Mouse (Mus musculus) skeletal muscle tissue, adult 2 months (tissue): Measurements from ENCODE around the gene Dip2c.

Experiments used
- DNase-seq: peaks from one replicate; pipeline ENCODE4 v3.0.0-alpha.2; 2012; ENCODE audit warnings: low read depth, low spot score

Gene Dip2c

DNA sequence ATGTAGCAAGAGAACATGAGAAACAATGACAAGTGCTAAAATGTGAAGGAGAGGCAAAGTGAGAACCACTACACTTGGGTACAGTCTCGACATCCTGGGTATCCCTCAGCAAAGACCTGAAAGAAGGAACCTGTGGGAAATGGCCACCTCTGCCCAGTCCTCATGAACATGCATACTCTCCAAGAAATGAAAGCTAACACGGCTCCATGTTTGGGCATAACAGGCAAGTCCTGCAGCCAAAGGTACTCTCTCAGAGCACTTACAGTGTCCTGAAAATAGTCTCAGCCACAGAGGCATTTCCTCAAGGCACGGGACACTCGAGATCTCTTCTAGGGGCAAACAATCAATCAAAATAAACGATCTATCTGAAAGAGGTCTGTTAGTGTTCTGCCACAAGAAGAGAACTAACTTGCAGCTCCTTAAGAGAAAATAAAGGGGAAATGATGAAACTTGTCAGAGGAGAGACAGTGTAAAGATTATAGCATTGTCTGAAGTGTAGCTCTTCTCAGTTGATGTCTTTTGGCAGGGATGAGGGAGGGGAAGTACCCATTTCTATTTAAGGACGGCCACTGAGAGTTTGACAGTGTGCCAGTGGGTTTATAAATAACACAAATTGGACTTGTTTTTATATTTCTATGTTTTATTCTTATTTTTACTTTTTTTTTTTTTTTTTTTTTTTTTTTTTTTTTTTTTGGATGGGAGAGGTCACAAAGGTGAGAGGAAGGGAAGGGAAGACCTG, 228.0 kb downstream of the Dip2c start:
- DNase-seq: peak; percentile 45

DNA sequence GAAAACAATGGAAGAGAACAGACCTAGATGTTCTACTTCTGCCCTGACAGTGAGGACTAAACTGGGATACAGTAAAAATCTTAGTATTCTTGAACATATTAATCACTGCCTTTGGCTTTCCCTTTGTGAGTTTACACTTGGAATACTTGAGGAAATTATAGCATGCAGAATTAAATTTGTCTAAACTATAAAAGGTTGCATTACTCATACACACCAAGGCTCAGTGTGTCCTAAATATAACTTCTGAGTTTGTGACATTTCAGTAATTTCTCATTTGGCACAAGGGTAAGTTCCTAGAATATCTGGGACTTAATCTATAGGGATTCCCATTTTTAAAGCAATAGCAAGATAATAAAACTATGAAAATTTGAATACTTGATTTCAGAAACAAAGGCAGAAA, 262.2 kb downstream of the Dip2c start:
- DNase-seq: no peak

DNA sequence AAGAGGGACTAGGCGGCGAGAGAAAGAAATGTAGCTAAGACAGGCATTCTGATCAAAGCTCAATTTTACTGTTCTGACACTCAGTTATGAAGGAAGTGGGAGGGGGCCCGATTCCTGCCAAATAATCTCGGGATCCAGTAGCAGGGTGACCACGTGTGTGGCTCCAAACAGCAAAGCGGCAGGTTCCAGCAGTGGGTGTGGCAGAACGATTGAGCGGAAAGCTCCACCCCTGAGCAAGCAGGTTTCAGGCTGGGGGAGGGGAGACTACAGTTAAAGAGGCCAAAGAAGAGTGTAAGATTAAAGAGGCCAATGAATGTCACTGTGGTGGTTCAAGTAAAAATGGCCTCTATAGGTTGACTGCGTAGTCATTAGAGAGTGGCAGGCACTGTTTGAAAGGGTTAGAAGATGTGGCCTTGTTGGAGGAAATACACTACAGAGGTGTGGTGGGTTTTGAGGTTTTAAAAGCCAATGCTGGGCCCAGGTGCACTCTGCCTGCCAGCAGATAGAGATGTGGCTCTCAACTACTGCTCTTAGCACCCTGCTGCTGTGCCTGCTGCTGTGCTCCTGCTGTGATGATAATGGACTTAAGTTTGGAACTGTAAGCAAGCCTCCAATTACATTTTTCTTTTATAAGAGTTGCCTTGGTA, 271.5 kb downstream of the Dip2c start:
- DNase-seq: no peak

DNA sequence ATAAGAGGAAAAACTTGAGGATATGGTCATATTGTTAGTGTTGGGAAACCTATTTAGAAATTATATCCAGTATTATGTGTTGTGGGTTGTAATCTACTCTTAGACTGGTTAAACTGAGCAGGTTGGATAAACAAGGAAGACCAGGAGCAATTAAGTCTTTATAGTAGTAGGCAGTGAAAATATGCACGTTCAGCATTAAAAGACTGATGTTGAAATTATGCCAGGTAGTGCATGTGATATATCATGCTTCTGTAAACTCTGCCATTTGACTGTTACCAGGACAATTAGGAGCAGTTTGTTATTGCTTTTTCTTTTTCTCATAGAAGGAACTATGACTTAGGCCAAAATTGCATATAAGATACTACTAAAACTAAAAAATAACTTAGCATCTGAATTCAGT, 285.8 kb downstream of the Dip2c start:
- no peak for DNase-seq

DNA sequence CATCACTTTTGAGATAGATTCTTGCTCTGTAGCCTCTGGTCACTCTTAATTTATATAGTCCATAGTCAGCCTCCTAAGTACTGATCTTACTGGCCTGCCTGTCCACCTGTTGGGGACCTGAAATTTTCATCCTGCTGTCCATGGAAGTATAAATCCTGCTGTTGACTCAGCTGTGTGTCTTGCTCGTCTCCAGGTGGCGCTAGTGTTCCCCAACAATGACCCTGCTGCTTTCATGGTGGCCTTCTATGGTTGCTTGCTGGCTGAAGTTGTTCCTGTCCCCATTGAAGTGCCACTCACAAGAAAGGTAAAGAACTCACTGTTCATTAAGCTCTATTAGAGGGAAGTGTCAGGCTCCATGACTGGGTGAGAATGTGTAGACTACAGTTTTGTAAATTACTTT, 286.6 kb downstream of the Dip2c start:
- no peak for DNase-seq

DNA sequence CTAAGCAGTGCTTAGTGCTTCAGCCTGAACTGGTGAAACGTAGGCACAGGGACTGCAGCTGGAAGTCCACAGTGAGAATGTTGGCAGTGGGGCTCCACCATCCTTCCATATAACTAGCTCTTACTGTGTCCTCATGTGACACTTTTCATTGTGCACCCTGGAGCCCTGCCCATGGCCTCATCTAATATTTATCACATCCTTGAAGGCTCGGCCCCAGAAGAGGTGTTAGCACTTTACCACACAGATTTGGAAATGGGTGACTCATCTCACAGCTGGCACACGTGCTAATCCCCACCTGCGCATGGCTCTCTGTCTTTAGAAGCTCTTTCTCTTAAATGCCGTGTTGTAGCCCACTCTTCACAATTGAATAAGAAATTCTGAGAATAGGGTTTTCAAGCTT, 292.5 kb downstream of the Dip2c start:
- no peak for DNase-seq

DNA sequence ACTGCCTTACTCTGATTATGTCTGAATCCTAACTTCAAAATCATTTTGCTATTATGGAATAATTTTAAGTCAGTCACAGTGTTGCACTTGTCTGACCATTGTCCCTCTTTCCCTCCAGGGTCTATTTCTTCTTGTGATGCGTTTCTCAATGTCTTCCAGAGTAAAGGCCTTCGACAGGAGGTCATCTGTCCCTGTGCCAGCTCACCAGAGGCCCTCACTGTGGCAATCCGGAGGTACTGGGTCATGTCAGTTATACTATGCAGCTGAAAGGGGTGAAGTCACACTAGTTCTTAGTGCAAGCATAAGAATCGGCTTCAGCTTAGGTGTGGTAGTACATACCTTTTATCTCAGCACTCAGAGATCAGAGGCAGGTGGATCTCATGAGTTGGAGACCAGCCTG, 300.4 kb downstream of the Dip2c start:
- no peak for DNase-seq

DNA sequence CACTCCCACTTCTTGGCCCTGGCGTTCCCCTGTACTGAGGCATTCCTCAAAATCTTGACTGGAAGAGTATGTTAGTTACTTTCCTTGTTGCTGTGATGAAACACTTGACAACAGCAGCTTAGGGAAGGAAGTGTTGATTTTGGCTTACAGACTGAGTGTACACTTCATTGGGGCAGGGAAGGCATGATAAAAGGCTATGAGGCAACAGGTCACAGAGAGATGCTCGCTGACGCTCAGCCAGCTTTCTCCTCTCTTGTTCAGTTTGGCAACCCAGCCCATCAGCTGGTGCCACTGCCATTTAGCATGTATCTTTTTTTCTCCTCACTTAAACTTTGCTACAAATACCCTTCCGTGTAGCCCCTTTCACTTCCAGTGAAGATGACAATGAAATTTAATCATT, 302.1 kb downstream of the Dip2c start:
- peak; percentile 7 for DNase-seq

DNA sequence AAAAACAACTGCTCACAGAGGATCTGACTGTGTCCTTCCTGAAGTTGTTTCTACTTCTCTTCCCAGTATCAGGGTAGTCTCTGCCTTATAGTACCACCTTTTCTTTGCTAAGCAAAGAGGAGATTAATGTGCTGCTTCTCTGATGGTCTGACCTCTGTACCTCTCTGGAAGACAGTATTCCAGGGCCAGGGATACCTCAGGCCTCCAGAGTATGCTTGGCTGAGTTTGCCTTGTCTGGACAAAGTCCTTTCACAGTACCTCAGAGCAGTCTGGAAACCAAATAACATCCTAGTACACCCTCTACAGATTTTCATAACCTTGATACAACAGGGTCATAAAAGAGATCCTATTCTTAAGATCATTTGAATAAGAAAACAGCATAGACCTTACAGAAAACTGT, 305.5 kb downstream of the Dip2c start:
- no peak for DNase-seq

DNA sequence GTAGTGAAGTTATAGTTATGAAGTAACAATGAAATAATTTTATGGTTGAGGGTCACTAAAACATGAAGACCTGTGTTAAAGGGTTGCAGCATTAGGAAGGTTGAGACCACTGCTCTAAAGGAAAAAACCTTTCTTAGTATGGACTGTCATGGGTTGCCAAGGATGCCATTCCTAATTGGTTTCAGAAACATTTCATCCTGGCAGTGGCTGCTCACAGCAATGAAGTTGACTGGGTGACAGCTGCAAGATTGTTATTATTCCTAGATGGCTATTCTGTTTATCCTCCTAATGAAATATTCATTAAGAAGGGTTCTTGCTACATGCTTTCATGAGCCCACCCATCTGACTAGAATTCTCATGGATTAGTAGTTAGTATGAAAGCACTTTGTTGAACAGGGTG, 307.3 kb downstream of the Dip2c start:
- DNase-seq: no peak

DNA sequence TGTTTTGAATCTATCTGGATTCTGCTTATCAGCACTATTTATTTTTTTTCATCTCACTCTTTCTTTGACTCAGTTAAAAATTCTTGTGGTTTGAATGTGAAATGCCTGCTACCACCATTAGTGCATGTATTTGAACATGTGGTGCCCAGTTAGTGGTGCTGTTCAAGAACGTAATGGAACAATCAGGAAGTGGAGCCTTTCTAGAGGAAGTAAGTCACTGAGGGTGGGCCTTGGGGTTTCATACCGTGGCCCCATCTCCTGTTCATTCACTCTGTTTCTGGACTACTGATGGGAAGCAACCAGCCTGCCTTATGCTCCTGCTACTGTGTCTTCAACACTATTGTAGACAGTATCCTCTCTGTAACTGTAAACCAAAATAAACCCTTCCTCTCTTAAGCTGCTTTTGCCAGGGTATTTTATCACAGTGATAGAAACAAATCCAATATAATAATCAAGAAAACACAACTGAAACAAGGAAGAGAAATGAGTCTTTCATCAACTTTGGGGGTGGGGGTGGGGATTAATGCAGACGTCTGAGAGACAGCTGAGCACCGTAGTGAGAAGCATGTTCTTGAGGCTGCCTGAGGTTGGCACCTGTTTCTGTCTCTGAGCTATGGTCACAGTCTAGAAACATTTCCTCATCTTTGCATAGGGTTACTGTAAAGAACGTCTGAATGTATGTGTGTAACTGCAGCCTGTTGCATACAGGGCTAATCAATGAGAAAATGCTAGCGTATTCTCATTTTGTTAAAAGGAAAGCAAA, 323.2 kb downstream of the Dip2c start:
- no peak for DNase-seq

DNA sequence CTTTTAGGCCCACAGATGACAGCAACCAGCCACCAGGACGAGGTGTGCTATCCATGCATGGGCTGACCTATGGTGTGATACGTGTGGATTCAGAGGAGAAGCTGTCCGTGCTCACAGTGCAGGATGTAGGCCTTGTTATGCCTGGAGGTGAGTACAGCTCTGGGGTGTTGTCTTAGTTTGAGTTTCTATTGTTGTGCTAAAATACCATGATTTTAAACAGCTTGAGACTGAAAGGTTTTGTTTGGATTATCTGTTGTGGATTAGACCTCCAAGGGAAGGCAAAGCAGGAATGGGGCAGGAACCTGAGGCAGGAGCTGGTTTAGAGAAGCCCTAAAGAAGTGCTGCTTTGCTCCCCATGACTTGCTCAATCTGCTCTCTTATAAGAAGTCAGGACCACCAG, 325.0 kb downstream of the Dip2c start:
- DNase-seq: no peak

DNA sequence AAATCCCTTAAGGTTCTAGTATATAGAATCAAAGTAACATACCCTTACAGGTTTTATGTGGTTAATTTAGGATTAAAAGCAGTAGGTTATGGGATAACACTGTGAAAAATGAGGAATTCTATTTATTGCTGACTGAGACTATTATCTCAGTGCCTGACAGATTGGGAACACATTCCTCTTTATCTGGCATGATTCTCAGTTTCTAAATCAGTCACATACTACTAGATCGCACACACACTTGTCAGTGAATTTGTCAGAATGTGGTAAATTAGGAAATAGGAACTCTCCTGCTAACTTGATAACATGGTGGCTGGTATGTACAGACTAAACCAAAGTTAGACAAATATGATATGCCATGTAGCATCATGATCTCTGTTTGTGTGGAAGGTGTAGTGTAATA, 334.9 kb downstream of the Dip2c start:
- DNase-seq: no peak

DNA sequence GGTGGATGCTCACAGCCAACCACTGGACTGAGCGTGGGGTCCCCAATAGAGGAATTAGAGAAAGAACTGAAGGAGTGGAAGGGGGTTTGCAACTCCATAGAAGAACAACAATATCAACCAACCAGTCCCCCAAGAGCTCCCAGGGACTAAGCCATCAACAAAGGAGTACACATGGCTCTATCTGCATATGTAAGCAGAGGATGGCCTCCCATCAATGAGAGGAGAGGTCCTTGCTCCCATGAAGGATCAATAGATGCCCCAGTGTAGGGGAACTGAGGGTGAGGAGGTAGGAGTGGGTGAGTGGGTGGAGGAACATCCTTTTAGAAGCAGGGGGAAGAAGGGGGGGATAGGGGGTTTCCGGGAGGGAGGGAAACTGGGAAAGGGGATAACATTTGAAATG, 356.4 kb downstream of the Dip2c start:
- no peak for DNase-seq

DNA sequence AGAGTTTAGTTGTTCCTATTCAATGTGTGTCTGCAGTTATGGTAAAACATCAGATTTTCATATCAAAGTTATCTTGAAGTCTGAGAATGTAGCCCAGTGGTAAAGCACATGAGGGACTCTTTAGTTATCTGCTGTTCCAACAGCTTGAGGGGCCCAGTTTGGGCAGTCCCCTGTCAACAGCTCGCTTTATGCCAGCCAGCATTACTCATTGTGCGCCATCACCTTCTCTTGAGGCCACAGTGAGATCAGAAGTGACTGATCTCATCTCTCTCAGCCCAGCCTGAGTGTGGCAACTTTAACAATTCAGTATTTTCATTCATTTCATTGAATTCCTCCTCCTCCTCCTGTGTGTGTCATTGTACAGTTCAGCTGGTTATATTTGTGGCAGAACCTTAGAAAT, 359.6 kb downstream of the Dip2c start:
- no peak for DNase-seq

DNA sequence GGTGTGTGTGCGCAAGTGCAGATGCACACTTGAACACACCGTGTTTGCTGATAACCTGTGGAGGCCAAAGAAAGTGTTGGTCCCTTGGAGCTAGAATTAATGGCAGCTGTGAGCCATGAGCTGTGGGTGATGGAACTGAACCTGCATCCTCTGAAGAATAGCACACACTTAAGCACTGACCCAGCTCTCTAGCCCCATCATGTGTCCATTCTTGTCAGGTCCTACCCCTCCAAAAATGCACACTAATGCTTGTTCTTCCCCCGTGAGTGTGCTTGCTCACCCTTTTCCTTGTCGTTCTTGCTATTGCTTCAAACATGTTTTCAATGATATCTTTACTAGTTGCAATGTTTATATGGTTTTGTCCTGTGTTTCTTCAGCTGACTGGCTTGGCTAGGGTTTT, 360.2 kb downstream of the Dip2c start:
- peak; percentile 2 for DNase-seq

DNA sequence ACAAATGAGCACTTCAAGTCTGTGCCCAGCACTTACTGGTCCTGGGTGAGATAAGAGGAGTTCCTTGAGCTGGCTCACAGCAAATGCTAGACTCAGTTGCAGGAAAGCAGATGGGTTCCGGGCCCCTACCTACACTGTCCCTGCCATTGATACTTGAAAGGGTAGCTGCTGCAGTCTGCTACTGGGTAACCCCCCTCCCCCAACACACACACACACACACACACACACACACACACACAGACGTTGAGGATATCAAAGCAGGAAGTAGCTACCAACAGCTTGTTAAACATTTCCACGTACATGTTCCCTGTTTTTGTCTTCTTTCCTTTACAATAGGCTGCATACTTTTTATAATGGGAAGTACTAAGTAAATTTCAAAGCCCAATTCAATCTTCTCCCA, 361.6 kb downstream of the Dip2c start:
- DNase-seq: no peak

DNA sequence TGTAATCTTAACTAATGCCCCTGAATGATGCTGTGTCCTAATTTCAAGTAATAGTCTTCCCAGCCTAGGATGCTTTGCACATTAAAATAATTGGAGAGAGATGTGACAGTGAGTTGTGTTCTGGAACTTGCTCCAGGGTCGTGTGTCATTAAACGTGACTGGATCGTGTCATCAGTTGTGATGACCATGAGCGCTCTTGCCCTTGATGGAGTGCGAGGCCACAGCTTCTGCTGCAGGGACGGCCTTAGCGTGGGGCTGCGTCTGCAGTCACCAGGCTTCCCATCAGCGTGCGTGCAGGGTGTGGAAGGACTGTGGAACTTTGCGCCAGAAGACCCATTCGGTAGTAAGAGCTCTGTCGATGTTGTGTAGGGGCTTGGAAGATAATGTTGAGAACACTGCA, 372.4 kb downstream of the Dip2c start:
- DNase-seq: no peak

DNA sequence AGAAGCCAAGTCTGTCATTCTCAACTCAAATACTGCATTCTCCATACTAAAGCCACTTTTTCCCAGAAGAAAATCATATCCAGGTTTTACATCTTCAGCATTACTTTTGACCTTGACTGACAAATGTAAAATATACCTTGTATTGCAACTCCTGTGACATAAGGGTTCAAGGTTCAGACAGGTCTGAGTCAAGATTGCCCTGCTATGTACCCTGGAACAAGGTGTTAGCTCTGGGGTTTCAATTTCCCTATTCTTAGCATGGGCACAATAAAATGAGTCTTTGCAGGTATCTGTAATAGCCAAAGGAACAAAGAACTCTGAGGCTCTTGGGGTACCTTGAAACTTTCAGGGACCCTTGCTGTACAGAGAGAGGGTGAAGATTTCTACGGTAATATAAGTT, 373.6 kb downstream of the Dip2c start:
- DNase-seq: no peak

DNA sequence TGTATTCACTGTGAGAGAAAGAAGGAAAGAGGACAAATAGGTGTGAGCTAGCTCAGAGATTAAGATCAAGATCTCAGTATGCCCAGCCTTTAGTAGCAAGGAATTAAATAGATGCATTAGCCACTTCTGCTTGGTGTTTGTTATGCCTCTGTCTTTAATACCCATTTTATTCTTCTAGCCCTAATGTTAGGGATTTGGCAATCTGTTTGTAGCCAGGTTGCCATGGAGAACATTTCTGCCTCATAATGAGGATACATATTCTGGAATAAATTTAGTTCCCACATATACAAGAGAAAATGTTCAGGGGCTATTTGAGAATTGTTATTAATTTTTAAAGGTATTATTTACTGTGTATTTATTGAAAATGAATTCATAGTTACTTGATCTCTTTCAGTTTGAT, 374.3 kb downstream of the Dip2c start:
- no peak for DNase-seq

DNA sequence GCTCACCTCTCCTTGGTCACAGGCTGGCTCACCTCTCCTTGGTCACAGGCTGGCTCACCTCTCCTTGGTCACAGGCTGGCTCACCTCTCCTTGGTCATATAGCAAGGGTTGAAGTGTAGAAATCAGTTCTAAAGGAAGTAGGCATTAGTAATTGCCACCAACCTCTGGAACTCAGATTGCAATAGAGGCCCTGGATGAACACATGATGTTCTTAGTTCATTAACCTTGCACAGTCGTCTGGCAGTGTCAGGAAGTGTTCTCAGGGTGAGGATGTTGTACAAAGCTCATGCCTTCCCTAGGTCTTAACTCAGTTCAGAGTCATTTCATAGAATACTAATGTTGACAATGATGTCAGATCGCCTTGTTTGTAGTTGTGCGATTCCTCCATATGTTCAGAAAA, 376.7 kb downstream of the Dip2c start:
- no peak for DNase-seq

DNA sequence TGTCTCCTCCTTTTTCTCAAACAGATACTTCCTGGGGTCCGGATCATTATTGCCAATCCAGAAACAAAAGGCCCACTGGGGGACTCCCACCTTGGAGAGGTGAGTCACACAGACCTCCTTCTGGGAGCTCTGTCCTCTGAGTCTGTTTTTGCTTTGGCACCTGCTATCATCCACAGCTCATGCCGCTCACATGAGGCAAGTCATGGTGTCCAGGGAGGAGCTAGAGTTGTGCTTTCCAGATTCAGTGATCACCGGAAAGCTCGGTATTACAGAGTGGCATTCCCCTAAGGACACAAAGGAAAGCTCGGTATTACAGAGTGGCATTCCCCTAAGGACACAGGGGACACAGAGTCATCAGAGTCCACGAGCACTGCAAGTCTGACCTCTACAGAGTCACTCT, 380.3 kb downstream of the Dip2c start:
- DNase-seq: no peak

DNA sequence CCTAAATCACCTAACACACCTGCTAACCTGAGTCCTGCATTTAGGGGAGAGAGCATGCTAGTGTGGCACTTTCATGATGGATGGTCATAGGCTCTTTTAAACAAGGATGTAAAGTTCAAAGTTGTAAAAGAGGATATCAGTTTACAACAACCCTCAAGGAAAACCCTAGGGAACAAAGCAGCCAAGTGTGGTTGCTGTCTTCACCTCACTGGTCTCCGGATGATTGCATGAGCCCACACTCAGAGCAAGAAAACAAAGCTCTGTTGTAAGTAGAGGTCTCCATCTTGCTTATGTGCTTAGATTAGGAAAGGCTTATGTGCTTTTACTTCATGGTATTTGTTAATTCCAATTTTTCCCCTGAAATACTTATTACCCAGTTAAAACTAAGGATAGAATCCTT, 384.4 kb downstream of the Dip2c start:
- DNase-seq: no peak
